Mouse (Mus musculus): ENCODE results near the gene Nek9.

The Nek9 gene

GRCm38 (mm10) chr12:85264531-85264930, 74.6 kb downstream of the Nek9 start:
- DNase-seq (ENCODE audit: low spot score in 2 of 2), result no peak

- no peak for DNase-seq (ENCODE audit: low spot score in 2 of 2)
Measured at GRCm38 (mm10) chr12:85263190-85263589, 76.0 kb downstream of the Nek9 start.

- DNase-seq (ENCODE audit: low spot score in 2 of 2), result no peak
Measured at GRCm38 (mm10) chr12:85262489-85262888, 76.7 kb downstream of the Nek9 start.

- DNase-seq (ENCODE audit: low spot score in 2 of 2), result no peak
Measured at GRCm38 (mm10) chr12:85257008-85257639, 82.0 kb downstream of the Nek9 start.

DNA sequence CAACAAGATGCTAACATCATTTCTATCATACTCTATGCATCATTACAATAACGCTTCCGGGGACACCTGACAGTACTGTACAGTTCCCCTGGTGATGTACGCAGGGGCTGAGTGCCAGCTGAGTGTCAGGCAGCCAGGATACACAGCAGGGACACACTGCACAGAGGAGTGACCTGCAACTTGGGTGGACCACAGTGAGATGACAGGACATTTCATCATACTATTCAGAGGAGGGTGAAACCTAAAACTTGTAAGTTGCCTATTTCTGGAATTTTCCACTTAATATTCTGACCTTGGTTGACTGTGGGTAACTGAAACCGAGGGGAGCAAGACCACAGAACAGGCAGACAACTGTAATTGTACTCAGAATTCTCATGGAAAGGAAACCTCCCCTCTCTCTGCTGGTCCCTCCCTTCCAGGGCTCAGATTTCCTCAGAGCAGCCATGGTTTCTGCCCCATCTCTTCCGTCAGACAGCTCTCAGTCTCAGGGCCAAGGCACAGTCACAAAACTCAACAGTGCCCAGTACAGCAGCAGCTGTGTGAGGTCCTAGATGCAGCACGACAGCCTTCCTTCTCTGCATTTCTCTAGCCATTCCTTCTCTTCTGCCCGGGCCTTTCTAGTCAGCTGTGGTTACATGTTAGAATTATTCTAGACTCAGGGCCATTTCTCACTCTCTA, 82.9 kb downstream of the Nek9 start:
- DNase-seq (ENCODE audit: low spot score in 2 of 2), result no peak

GRCm38 (mm10) chr12:85252083-85252482, 87.1 kb downstream of the Nek9 start:
- DNase-seq (ENCODE audit: low spot score in 2 of 2), result no peak
